Mouse (Mus musculus) limb, embryonic 14.5 days (tissue): ENCODE measurements at regions not wholly inside any gene's neighbourhood (a gene's known extent, or its start where the extent isn't known, plus 50 kb on each side); places are given as distances from the start of the nearest gene placed in this dataset.

Experiments used
- ATAC-seq: fragments of 200-750 bp; cut with Nextera tagmentation; 2 replicates; pipeline ENCODE4 v1.8.0; 2017; ENCODE audit warnings: low read depth, moderate number of reproducible peaks, moderate TSS enrichment; ENCODE audit not compliant: low FRiP score
- DNase-seq: peaks from one replicate; pipeline ENCODE4 v3.0.0-alpha.2; 2015; ENCODE audit warnings: low spot score
- H3K27ac ChIP-seq: fragments of 300-500 bp; sonication (generic); replicated peaks from 2 replicates; pipeline ENCODE4 v1.5.1; 2014; ENCODE audit warnings: low read depth, mild to moderate bottlenecking, low read length, moderate library complexity, mixed read lengths
- H3K27me3 ChIP-seq: fragments of 300-500 bp; sonication (generic); 2 replicates; pipeline ENCODE4 v1.6.1; 2014; ENCODE audit warnings: low read length, mixed read lengths; ENCODE audit not compliant: control insufficient read depth, insufficient read depth
- H3K36me3 ChIP-seq: fragments of 300-500 bp; sonication (generic); 2 replicates; pipeline ENCODE4 v1.6.1; 2014; ENCODE audit warnings: mild to moderate bottlenecking, low read length, moderate library complexity, mixed read lengths; ENCODE audit not compliant: control insufficient read depth, insufficient read depth
- H3K4me1 ChIP-seq: fragments of 300-500 bp; sonication (generic); 2 replicates; pipeline ENCODE4 v1.6.1; 2014; ENCODE audit warnings: antibody characterized with exemption, low read length, mixed read lengths; ENCODE audit not compliant: control insufficient read depth, insufficient read depth
- H3K4me2 ChIP-seq: fragments of 300-500 bp; sonication (generic); replicated peaks from 2 replicates; pipeline ENCODE4 v1.6.1; 2014; ENCODE audit warnings: low read depth, mild to moderate bottlenecking, low read length, moderate library complexity; ENCODE audit not compliant: severe bottlenecking
- H3K4me3 ChIP-seq: fragments of 300-500 bp; sonication (generic); replicated peaks from 2 replicates; pipeline ENCODE4 v1.5.1; 2014; ENCODE audit warnings: low read length
- H3K9ac ChIP-seq: fragments of 300-500 bp; sonication (generic); 2 replicates; pipeline ENCODE4 v1.6.1; 2014; ENCODE audit warnings: mild to moderate bottlenecking, low read depth, low read length, moderate library complexity; ENCODE audit not compliant: severe bottlenecking
- H3K9me3 ChIP-seq: fragments of 300-500 bp; sonication (generic); 2 replicates; pipeline ENCODE4 v1.6.1; 2016; ENCODE audit warnings: low read length; ENCODE audit not compliant: control insufficient read depth
- POLR2A ChIP-seq: fragments of 200-500 bp; IDR thresholded peaks from 2 replicates; pipeline ENCODE4 v1.8.0; 2012; ENCODE audit warnings: inconsistent platforms, mild to moderate bottlenecking, moderate library complexity, borderline replicate concordance; ENCODE audit not compliant: insufficient read depth, insufficient read length; ENCODE audit errors: extremely low read depth
- WGBS: fragments of 180-500 bp; shearing (Covaris S2); extraction: QIAGEN DNeasy Blood & Tissue Kit; methylation state at CpG from one replicate; pipeline ENCODE4 v1.1.7; 2014; 5-methylcytosine and 5-hydroxymethylcytosine counted together

- DNase-seq, result peak; percentile 74
- WGBS, result 47% methylated on average over 5 of the region's 5 CpGs
- Histone ChIP-seq H3K9ac (no peak overlapping the region), H3K27ac (no peak overlapping the region), H3K27me3 (no peaks in the 10 kb centered on the region), H3K4me3 (no peak overlapping the region), H3K9me3 (no peaks in the 10 kb centered on the region), H3K4me2 (no peak overlapping the region), H3K4me1 (no peaks in the 10 kb centered on the region), H3K36me3 (no peaks in the 10 kb centered on the region)
- ATAC-seq, result peak; percentile 67; the same call in 1 of the 2 replicates
- TF ChIP-seq POLR2A, result no peak
Measured at GRCm38 (mm10) chr15:63601543-63601942, 243.4 kb downstream of the Gsdmc2 start.

- TF ChIP-seq POLR2A, result no peak
- Histone ChIP-seq H3K27me3 (no peaks in the 10 kb centered on the region; the same call in 1 of the 2 replicates), H3K4me3 (no peak overlapping the region), H3K4me2 (no peak overlapping the region), H3K9me3 (no peaks in the 10 kb centered on the region), H3K4me1 (no peaks in the 10 kb centered on the region), H3K9ac (no peak overlapping the region), H3K36me3 (no peaks in the 10 kb centered on the region), H3K27ac (no peak overlapping the region)
- no peak for ATAC-seq
- DNase-seq, result no peak
- WGBS, result 95% methylated on average over 5 of the region's 5 CpGs
Measured at GRCm38 (mm10) chr15:63592758-63593463, 252.1 kb downstream of the Gsdmc2 start.

- no peaks in the 10 kb centered on the region for H3K9me3 ChIP-seq
- H3K27me3 ChIP-seq, result no peaks in the 10 kb centered on the region
- no peak overlapping the region for H3K9ac ChIP-seq
- H3K36me3 ChIP-seq, result no peaks in the 10 kb centered on the region
- no peaks in the 10 kb centered on the region for H3K4me1 ChIP-seq
- WGBS, result 84% methylated on average over 2 of the region's 2 CpGs
- H3K4me2 ChIP-seq, result no peak overlapping the region
- H3K4me3 ChIP-seq, result no peak overlapping the region
- ATAC-seq (no peak), DNase-seq (no peak)
- TF ChIP-seq POLR2A, result no peak
- H3K27ac ChIP-seq, result no peak overlapping the region
Measured at GRCm38 (mm10) chr15:63559293-63559692, 285.7 kb downstream of the Gsdmc2 start.

- WGBS, result 87% methylated on average over 1 of the region's 1 CpGs
- no peak for DNase-seq
- Histone ChIP-seq H3K27ac (no peak overlapping the region), H3K27me3 (no peaks in the 10 kb centered on the region), H3K9me3 (no peaks in the 10 kb centered on the region), H3K4me3 (no peak overlapping the region), H3K4me1 (no peaks in the 10 kb centered on the region), H3K4me2 (no peak overlapping the region), H3K9ac (no peak overlapping the region), H3K36me3 (no peaks in the 10 kb centered on the region)
- no peak for TF ChIP-seq POLR2A
- no peak for ATAC-seq
Measured at GRCm38 (mm10) chr15:63558691-63559090, 286.3 kb downstream of the Gsdmc2 start.

GRCm38 (mm10) chr15:63557816-63558215 lies 287.2 kb downstream of the Gsdmc2 start:
- no peaks in the 10 kb centered on the region for H3K9me3 ChIP-seq
- ATAC-seq, result no peak
- no peaks in the 10 kb centered on the region for H3K4me1 ChIP-seq
- H3K36me3 ChIP-seq, result no peaks in the 10 kb centered on the region
- no peak for DNase-seq
- no peak overlapping the region for H3K4me3 ChIP-seq
- H3K27ac ChIP-seq, result no peak overlapping the region
- no peak overlapping the region for H3K4me2 ChIP-seq
- 79% methylated on average over 3 of the region's 3 CpGs for WGBS
- TF ChIP-seq POLR2A, result no peak
- H3K9ac ChIP-seq, result no peak overlapping the region
- no peaks in the 10 kb centered on the region for H3K27me3 ChIP-seq

GRCm38 (mm10) chr15:63553597-63553996 lies 291.4 kb downstream of the Gsdmc2 start:
- H3K27me3 ChIP-seq, result no peaks in the 10 kb centered on the region
- no peaks in the 10 kb centered on the region for H3K36me3 ChIP-seq
- no peak overlapping the region for H3K27ac ChIP-seq
- DNase-seq (peak; percentile 30), ATAC-seq (peak; percentile 65)
- no peak overlapping the region for H3K9ac ChIP-seq
- H3K4me3 ChIP-seq, result no peak overlapping the region
- no peaks in the 10 kb centered on the region for H3K9me3 ChIP-seq
- no peaks in the 10 kb centered on the region for H3K4me1 ChIP-seq
- WGBS, result 57% methylated on average over 5 of the region's 5 CpGs
- no peak for TF ChIP-seq POLR2A
- no peak overlapping the region for H3K4me2 ChIP-seq
